Mouse (Mus musculus) E14TG2a.4 (cell line): Measurements from ENCODE around the gene Atg7.

Experiments used
- CTCF ChIP-seq: conservative IDR thresholded peaks from 2 replicates; pipeline ENCODE4 v1.5.1; 2014; ENCODE audit warnings: low read length
- NANOG ChIP-seq: IDR thresholded peaks from 2 replicates; pipeline ENCODE4 v1.6.1; 2014; ENCODE audit warnings: borderline replicate concordance, low read length, mixed read lengths

DNA sequence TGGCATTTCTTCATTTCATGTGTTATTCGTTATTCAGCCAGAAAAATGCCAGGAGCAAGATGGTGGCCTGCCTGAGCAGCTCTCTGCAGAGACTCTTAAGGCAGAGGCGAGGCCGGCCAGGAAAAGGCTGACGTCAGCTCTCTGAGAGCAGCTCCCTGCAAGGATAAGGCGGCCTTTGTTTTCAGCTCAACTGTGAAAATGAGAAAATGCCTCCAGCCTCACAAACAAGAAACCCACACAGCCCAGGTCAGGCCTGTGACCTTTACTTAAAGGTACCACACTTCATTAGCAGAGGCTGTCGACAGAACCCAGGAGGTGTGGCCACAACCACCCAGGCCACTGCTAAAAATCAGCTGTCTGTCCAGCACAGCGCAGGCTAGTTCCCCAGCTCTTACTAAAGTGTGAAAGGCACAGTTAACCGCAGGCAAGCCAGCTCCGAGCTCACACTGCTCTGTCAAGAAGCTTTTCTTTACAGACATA lies 240.4 kb downstream of the Atg7 start:
- TF ChIP-seq CTCF = no peak
- TF ChIP-seq NANOG = no peak
